In genomic region chr8:13287692-13288623, GRCm38 (mm10) we compare ENCODE assay signal across 7 mouse cellular contexts. TPM values are rescaled to one million over a fixed set of nuclear protein-coding genes. Genes with fewer than 3 reads are reported as not detected.
DNase-seq lines count a peak whose midpoint lies in the region; ATAC-seq lines count a peak whose summit lies in the region.

Dcun1d2 (minus strand) TSS chr8:13288131.
Tmco3 (plus strand) TSS chr8:13288190.

- no peaks in the 10 kb centered on the region for H3K9me3 ChIP-seq in intestine, embryonic 15.5 days
- H3K9me3 ChIP-seq in midbrain, embryonic 10.5 days (replicated peaks), result no peaks in the 10 kb centered on the region

- peak; percentile 95 for ATAC-seq in intestine, embryonic 15.5 days

- DNase-seq in adrenal gland, adult 2 months, result peak; percentile 96
- peak; percentile 97 for DNase-seq in embryo, embryonic 11.5 days (ENCODE audit: low read depth, low spot score)
- peak; percentile 92 to 95 for DNase-seq in gastrocnemius, postnatal 36 days
- peak; percentile 96 to 98 for DNase-seq in left cerebral cortex, postnatal 25 days (ENCODE audit: low spot score in 2 of 2)
- peak; percentile 94 for DNase-seq in midbrain, embryonic 10.5 days (ENCODE audit: low spot score)
- DNase-seq in right cerebral cortex, postnatal 4 days, result peak; percentile 98

- under 1% methylated on average over 79 of the region's 79 CpGs for WGBS in intestine, embryonic 15.5 days
- WGBS in midbrain, embryonic 10.5 days, result under 1% methylated on average over 79 of the region's 79 CpGs

- H3K4me1 ChIP-seq in intestine, embryonic 15.5 days (replicated peaks), result peaks cover 5% of the 10 kb centered on the region
- H3K4me1 ChIP-seq in midbrain, embryonic 10.5 days, result peaks cover 27% of the 10 kb centered on the region

- H3K36me3 ChIP-seq in intestine, embryonic 15.5 days, result 0 out of 2 replicates have a peak, but pooled peaks cover 3% of the 10 kb centered on the region
- H3K36me3 ChIP-seq in midbrain, embryonic 10.5 days, result peaks cover 15% of the 10 kb centered on the region

- intact Hi-C loops in gastrocnemius, postnatal 36 days (cut with DNase I), result no loop called here
- intact Hi-C loops in left cerebral cortex, postnatal 25 days (cut with DNase I), result no loop called here

- H3K4me2 ChIP-seq in intestine, embryonic 15.5 days (replicated peaks), result peak within 1 kb of the TSS; percentile 94

- H3K4me3 ChIP-seq in intestine, embryonic 15.5 days (replicated peaks), result peak within 1 kb of the TSS; percentile 81
- H3K4me3 ChIP-seq in midbrain, embryonic 10.5 days, result peak within 1 kb of the TSS; percentile 81

- no peaks in the 10 kb centered on the region for H3K27me3 ChIP-seq in intestine, embryonic 15.5 days (replicated peaks)
- H3K27me3 ChIP-seq in midbrain, embryonic 10.5 days (ENCODE audit: low read depth, poor library complexity, severe bottlenecking), result no peaks in the 10 kb centered on the region; the same call in 1 of the 2 replicates

- H3K9ac ChIP-seq in intestine, embryonic 15.5 days, result peak within 1 kb of the TSS; percentile 79

- peak within 1 kb of the TSS; percentile 95 for H3K27ac ChIP-seq in intestine, embryonic 15.5 days
- peak within 1 kb of the TSS; percentile 96 for H3K27ac ChIP-seq in midbrain, embryonic 10.5 days (replicated peaks)

RNA-seq across cellular contexts. Expression of gene Dcun1d2, which starts in this region (rescaled TPM):
- 10 to 100 TPM; 28.3 to 36.2 TPM for total RNA-seq in adrenal gland, adult 2 months (2021)
- 23.3 and 24.9 TPM in 2 replicates for polyA plus RNA-seq in adrenal gland, adult 2 months (2012; rRNA removed)
- total RNA-seq in gastrocnemius, postnatal 36 days (2021), result 10 to 100 TPM; 72.0 to 72.2 TPM
- polyA plus RNA-seq in intestine, embryonic 15.5 days (2015; fragmentation: Nextera tagmentation; extraction: Ambion mirVana), result 16.9 and 19.0 TPM in 2 replicates
- total RNA-seq in left cerebral cortex, postnatal 25 days (2021), result 10 to 100 TPM; 40.7 to 43.3 TPM
- 28.5 and 28.6 TPM in 2 replicates for polyA plus RNA-seq in midbrain, embryonic 10.5 days (2016; fragmentation: Nextera tagmentation; extraction: Ambion mirVana)

RNA-seq across cellular contexts. Expression of gene Tmco3, which starts in this region (rescaled TPM):
- total RNA-seq in adrenal gland, adult 2 months (2021), result 10 to 100 TPM; 27.1 to 35.5 TPM
- 41.1 and 44.8 TPM in 2 replicates for polyA plus RNA-seq in adrenal gland, adult 2 months (2012; rRNA removed)
- 10 to 100 TPM; 12.0 to 12.7 TPM for total RNA-seq in gastrocnemius, postnatal 36 days (2021)
- 30.7 TPM in 2 replicates for polyA plus RNA-seq in intestine, embryonic 15.5 days (2015; fragmentation: Nextera tagmentation; extraction: Ambion mirVana)
- 10 to 100 TPM; 48.0 to 56.1 TPM for total RNA-seq in left cerebral cortex, postnatal 25 days (2021)
- polyA plus RNA-seq in midbrain, embryonic 10.5 days (2016; fragmentation: Nextera tagmentation; extraction: Ambion mirVana), result 31.6 and 40.6 TPM in 2 replicates

Comparison
In these comparisons a context has a peak if more than half of its experiments do, and no peak if none do; other contexts are left out.
1. Peak in every context shown above with its lines: DNase-seq, ATAC-seq, H3K4me3 ChIP-seq and H3K27ac ChIP-seq.